Mouse (Mus musculus): ENCODE data around the gene Atp6v1b1. TPM values are rescaled to one million over a fixed set of nuclear protein-coding genes. Genes with fewer than 3 reads are reported as not detected.

Gene Atp6v1b1
- total and polyA plus RNA-seq, 3 experiments = not detected

DNA sequence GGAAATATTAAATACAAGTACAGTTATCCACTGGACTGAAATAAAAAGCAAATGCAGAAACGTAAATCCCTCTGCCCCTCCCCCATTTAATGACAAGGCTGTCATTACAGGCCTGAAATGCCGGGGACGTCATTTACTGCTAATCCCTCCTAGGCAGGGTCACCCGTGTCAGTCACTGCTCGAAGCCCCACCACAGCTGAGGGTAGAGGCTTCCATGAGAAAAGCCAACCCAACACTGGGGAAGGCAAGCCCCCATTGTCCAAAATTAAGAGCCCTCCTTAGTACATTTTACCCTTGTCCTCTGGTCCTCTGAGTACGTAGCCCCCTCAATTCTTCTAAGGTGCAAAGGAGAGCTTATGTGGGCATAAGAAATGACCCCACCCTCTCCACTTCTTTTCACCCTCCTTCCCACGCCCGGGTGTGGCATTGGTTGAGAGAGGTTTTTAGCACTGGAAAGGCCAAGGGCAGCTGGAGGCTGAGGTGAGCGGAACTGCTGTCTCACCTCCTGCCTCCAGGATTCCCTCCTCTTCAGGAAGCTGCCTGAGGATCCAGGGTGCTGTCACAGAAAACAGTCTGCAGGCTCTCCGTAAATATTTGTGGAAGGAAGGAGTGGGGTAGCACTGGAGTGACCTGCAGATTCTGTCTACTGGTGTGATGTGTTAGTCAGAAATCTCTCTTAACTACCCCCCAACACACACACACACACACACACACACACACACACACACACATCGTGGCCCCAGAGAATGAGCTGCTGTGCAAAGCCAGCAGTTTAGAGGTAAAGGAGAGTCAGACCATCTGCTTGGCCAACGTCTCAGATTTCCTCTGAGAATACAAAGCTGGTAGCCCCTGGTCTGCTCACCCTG, 29.3 kb upstream of the Atp6v1b1 start:
- in situ Hi-C loops (cut with MboI; ENCODE audit: low pct_ligation_motif_present, low pct_unique_long_range_greater_than_20kb, low sequenced_read_pairs) = no loop called here
- Histone ChIP-seq H3K79me2 (replicated peaks; ENCODE audit: control insufficient read depth, extremely low read depth, insufficient read depth, poor library complexity, severe bottlenecking) (no peaks in the 10 kb centered on the region), H3K27ac (ENCODE audit: insufficient read depth, low read depth) (no peak overlapping the region), H3K27me3 (replicated peaks) (peaks cover 81% of the 10 kb centered on the region), H3K4me3 (replicated peaks in 1 of 3; ENCODE audit: low read depth in 2 of 3, low read length in 2 of 3, poor library complexity in 1 of 3) (no peak overlapping the region), H3K9me3 (replicated peaks; ENCODE audit: low read length) (no peaks in the 10 kb centered on the region), H3K36me3 (replicated peaks in 1 of 2; ENCODE audit: control insufficient read depth in 1 of 2, insufficient read depth in 1 of 2, low read length in 1 of 2) (no peaks in the 10 kb centered on the region), H3K4me1 (ENCODE audit: control insufficient read depth in 1 of 2, insufficient read depth in 2 of 2) (peaks cover 6 to 13% of the 10 kb centered on the region in 2 experiments; a peak in 3 of 4 replicates), H3K4me2 (ENCODE audit: insufficient read depth, low read depth, poor library complexity, severe bottlenecking) (no peak overlapping the region), H3K9ac (ENCODE audit: insufficient read depth, low read depth) (no peak overlapping the region)
- dilution Hi-C loops (cut with MboI; ENCODE audit: extremely low pct_ligation_motif_present, extremely low pct_unique_long_range_greater_than_20kb, low sequenced_read_pairs) = no loop called here
- TF ChIP-seq GABPA (IDR thresholded peaks at IDR 0.05; ENCODE audit: insufficient replicate concordance, low read depth, low read length) (no peak), POLR2AphosphoS2 (IDR thresholded peaks at IDR 0.05; ENCODE audit: low read depth, low read length) (no peak), CHD1 (IDR thresholded peaks at IDR 0.05; ENCODE audit: low read depth, low read length) (no peak), ZNF384 (IDR thresholded peaks at IDR 0.05; ENCODE audit: low read depth, low read length) (no peak), RAD21 (IDR thresholded peaks at IDR 0.05; ENCODE audit: low read depth, low read length) (no peak), ETS1 (conservative IDR thresholded peaks at IDR 0.05; ENCODE audit: low read depth, low read length) (no peak), CHD2 (IDR thresholded peaks at IDR 0.05; ENCODE audit: low read length) (no peak), RCOR1 (conservative IDR thresholded peaks at IDR 0.05; ENCODE audit: low read depth, low read length) (no peak), TCF12 (IDR thresholded peaks at IDR 0.05; ENCODE audit: low read depth, low read length) (no peak), MXI1 (IDR thresholded peaks at IDR 0.05; ENCODE audit: low read depth, low read length) (no peak), MAX (IDR thresholded peaks at IDR 0.05; ENCODE audit: low read length) (no peak), MYC (IDR thresholded peaks at IDR 0.05; ENCODE audit: low read depth, low read length) (no peak), ZKSCAN1 (IDR thresholded peaks at IDR 0.05; ENCODE audit: borderline replicate concordance, low read depth, low read length) (no peak)
- DNase-seq (ENCODE audit: extremely low read depth) = no peak

DNA sequence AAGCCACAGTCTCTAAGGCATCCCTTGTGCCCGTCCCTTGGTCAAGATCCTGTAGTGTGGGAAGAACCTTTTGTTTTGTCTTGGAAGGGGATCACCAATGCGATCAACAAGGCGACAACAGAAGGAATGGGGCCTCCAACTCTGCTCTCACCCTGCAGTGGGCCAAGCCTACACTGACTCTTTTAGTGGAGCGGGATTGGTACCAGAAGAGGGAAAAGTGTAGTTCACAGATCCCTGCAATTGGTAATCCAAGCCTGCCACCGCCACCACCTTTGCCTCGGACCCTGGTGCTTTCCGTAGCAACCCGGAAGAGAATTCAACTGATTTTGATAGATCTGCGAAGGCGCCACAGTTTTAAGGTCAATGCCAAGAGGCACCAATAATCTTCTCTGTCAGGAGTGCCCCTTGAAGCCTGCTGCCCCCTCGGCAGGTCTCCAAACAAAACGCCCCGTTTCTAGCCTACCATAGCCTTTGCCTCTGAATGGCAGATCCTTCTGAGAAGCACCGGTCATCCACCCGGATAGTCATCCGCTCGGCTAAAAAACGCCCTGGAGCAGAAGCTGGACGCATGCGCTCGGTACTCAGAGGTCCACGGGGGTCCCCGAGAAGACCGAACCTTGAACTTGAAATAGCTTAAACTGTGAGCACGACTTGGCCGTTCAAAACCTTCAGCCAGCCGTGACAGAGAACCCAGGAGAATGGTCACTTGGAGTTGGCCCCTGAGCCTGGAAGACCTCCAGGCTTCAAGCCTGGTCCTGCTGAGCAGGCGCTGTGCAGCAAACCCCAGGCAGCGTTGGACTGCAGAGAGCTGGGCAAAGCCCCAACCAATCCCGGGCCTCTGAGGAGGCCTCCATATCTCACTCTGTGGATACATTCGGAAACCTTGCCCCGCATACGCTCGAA, 28.3 kb upstream of the Atp6v1b1 start:
- no peak overlapping the region for H3K27ac ChIP-seq (ENCODE audit: insufficient read depth, low read depth)
- dilution Hi-C loops (cut with MboI; ENCODE audit: extremely low pct_ligation_motif_present, extremely low pct_unique_long_range_greater_than_20kb, low sequenced_read_pairs) (no loop called here), in situ Hi-C loops (cut with MboI; ENCODE audit: low pct_ligation_motif_present, low pct_unique_long_range_greater_than_20kb, low sequenced_read_pairs) (no loop called here)
- H3K4me1 ChIP-seq (ENCODE audit: control insufficient read depth in 1 of 2, insufficient read depth in 2 of 2) = peaks cover 6 to 13% of the 10 kb centered on the region in 2 experiments; a peak in 3 of 4 replicates
- no peaks in the 10 kb centered on the region for H3K9me3 ChIP-seq (replicated peaks; ENCODE audit: low read length)
- DNase-seq (ENCODE audit: extremely low read depth) = no peak
- no peak for TF ChIP-seq BHLHE40 (IDR thresholded peaks at IDR 0.05; ENCODE audit: low read depth, low read length)
- no peak for TF ChIP-seq MAZ (IDR thresholded peaks at IDR 0.05; ENCODE audit: low read depth, low read length)
- TF ChIP-seq E2F4 (IDR thresholded peaks at IDR 0.05; ENCODE audit: insufficient replicate concordance, low read depth, low read length) = no peak
- no peak for TF ChIP-seq CHD2 (IDR thresholded peaks at IDR 0.05; ENCODE audit: low read length)
- no peak for TF ChIP-seq JUN (IDR thresholded peaks at IDR 0.05; ENCODE audit: insufficient read depth, low read depth, low read length)
- no peak for TF ChIP-seq JUND (conservative IDR thresholded peaks at IDR 0.05; ENCODE audit: low read depth, low read length)
- TF ChIP-seq ELF1 (IDR thresholded peaks at IDR 0.05; ENCODE audit: low read depth, low read length) = no peak
- TF ChIP-seq GABPA (IDR thresholded peaks at IDR 0.05; ENCODE audit: insufficient replicate concordance, low read depth, low read length) = no peak
- no peak for TF ChIP-seq RCOR1 (conservative IDR thresholded peaks at IDR 0.05; ENCODE audit: low read depth, low read length)
- no peaks in the 10 kb centered on the region for H3K79me2 ChIP-seq (replicated peaks; ENCODE audit: control insufficient read depth, extremely low read depth, insufficient read depth, poor library complexity, severe bottlenecking)
- H3K27me3 ChIP-seq (replicated peaks) = peaks cover 74% of the 10 kb centered on the region
- no peak overlapping the region for H3K4me2 ChIP-seq (ENCODE audit: insufficient read depth, low read depth, poor library complexity, severe bottlenecking)
- H3K9ac ChIP-seq (ENCODE audit: insufficient read depth, low read depth) = no peak overlapping the region
- H3K36me3 ChIP-seq (replicated peaks in 1 of 2; ENCODE audit: control insufficient read depth in 1 of 2, insufficient read depth in 1 of 2, low read length in 1 of 2) = no peaks in the 10 kb centered on the region
- H3K4me3 ChIP-seq (replicated peaks in 1 of 3; ENCODE audit: low read depth in 2 of 3, low read length in 2 of 3, poor library complexity in 1 of 3) = no peak overlapping the region

Data from CH12.LX (cell line).